11 mouse cellular contexts compared by ENCODE assay signal in genomic region chr10:43420660-43421413, GRCm38 (mm10). TPM values are rescaled to one million over a fixed set of nuclear protein-coding genes. Genes with fewer than 3 reads are reported as not detected.
DNase-seq lines count a peak whose midpoint lies in the region; ATAC-seq and TF ChIP-seq lines count a peak whose summit lies in the region.
"Had no signal": no experiment of that assay in that cellular context is flagged by ENCODE, and none has a peak within 500 bp of the region (broad histone marks: within the 10 kb centered on the region; RNA-seq: fewer than 3 reads in every experiment).

No protein-coding gene starts in this region.

- no peaks in the 10 kb centered on the region for H3K27me3 ChIP-seq in ES-Bruce4 (ENCODE audit: control insufficient read depth, insufficient read depth, low read length, poor library complexity, severe bottlenecking)
- no peaks in the 10 kb centered on the region for H3K27me3 ChIP-seq in hindbrain, embryonic 14.5 days (ENCODE audit: control insufficient read depth, insufficient read depth, low read length)
- H3K27me3 ChIP-seq in midbrain, embryonic 15.5 days (replicated peaks), result no peaks in the 10 kb centered on the region
- H3K27me3 ChIP-seq: kidney, embryonic 15.5 days had no signal

- intact Hi-C loops in gastrocnemius, postnatal 36 days (cut with DNase I), result no loop called here

- no peak overlapping the region for H3K4me3 ChIP-seq in ES-Bruce4 (ENCODE audit: low read depth, low read length)
- H3K4me3 ChIP-seq in cortical plate, adult 2 months (ENCODE audit: insufficient read depth, low read length), result no peak overlapping the region
- no peak overlapping the region for H3K4me3 ChIP-seq in hindbrain, embryonic 14.5 days (replicated peaks; ENCODE audit: low read length)
- H3K4me3 ChIP-seq in midbrain, embryonic 15.5 days, result no peak overlapping the region
- H3K4me3 ChIP-seq: erythroblast, embryonic 14.5 days; kidney, embryonic 15.5 days had no signal

- H3K27ac ChIP-seq in ES-Bruce4 (ENCODE audit: insufficient read depth, low read length), result no peak overlapping the region
- H3K27ac ChIP-seq in cortical plate, adult 2 months (ENCODE audit: insufficient read depth, low read length), result no peak overlapping the region
- peak overlapping the region; percentile 18; the same call in 1 of the 2 replicates for H3K27ac ChIP-seq in hindbrain, embryonic 14.5 days
- H3K27ac ChIP-seq in midbrain, embryonic 15.5 days, result peak overlapping the region; percentile 58
- H3K27ac ChIP-seq: kidney, embryonic 15.5 days had no signal

- H3K9ac ChIP-seq in ES-Bruce4 (ENCODE audit: low read depth, poor library complexity, severe bottlenecking), result no peak overlapping the region
- peak overlapping the region; percentile 18; the same call in 1 of the 2 replicates for H3K9ac ChIP-seq in hindbrain, embryonic 14.5 days
- H3K9ac ChIP-seq in midbrain, embryonic 15.5 days, result no peak overlapping the region
- H3K9ac ChIP-seq: kidney, embryonic 15.5 days had no signal

- ATAC-seq in hindbrain, embryonic 14.5 days (ENCODE audit: low FRiP score), result peak; percentile 75
- peak; percentile 64; the same call in 1 of the 2 replicates for ATAC-seq in midbrain, embryonic 15.5 days (replicated peaks)

- H3K4me1 ChIP-seq in ES-Bruce4 (ENCODE audit: control insufficient read depth, insufficient read depth, low read length), result no peaks in the 10 kb centered on the region
- no peaks in the 10 kb centered on the region for H3K4me1 ChIP-seq in cortical plate, adult 2 months (ENCODE audit: control insufficient read depth, insufficient read depth, low read length)
- H3K4me1 ChIP-seq in hindbrain, embryonic 14.5 days (replicated peaks; ENCODE audit: control insufficient read depth, insufficient read depth, low read length), result peaks cover 17% of the 10 kb centered on the region; the same call in 1 of the 2 replicates
- peaks cover 18% of the 10 kb centered on the region for H3K4me1 ChIP-seq in midbrain, embryonic 15.5 days
- H3K4me1 ChIP-seq: kidney, embryonic 15.5 days had no signal

- TF ChIP-seq CTCF in ES-Bruce4 (IDR thresholded peaks at IDR 0.05; ENCODE audit: low read depth, low read length), result peak; percentile 53
- TF ChIP-seq CTCF in cortical plate, adult 2 months (IDR thresholded peaks at IDR 0.05; ENCODE audit: extremely low read depth, insufficient read depth, low read length), result peak; percentile 23

- H3K9me3 ChIP-seq in ES-Bruce4 (replicated peaks; ENCODE audit: control insufficient read depth, insufficient read depth, low read length, poor library complexity, severe bottlenecking), result no peaks in the 10 kb centered on the region
- no peaks in the 10 kb centered on the region for H3K9me3 ChIP-seq in hindbrain, embryonic 14.5 days (ENCODE audit: control insufficient read depth, low read length)
- no peaks in the 10 kb centered on the region for H3K9me3 ChIP-seq in midbrain, embryonic 15.5 days
- H3K9me3 ChIP-seq: kidney, embryonic 15.5 days had no signal

- H3K36me3 ChIP-seq in ES-Bruce4 (ENCODE audit: control insufficient read depth, insufficient read depth, low read length, poor library complexity, severe bottlenecking), result no peaks in the 10 kb centered on the region
- no peaks in the 10 kb centered on the region for H3K36me3 ChIP-seq in hindbrain, embryonic 14.5 days (replicated peaks; ENCODE audit: control insufficient read depth, insufficient read depth)
- H3K36me3 ChIP-seq in midbrain, embryonic 15.5 days (replicated peaks), result no peaks in the 10 kb centered on the region
- H3K36me3 ChIP-seq: kidney, embryonic 15.5 days had no signal

- TF ChIP-seq POLR2A in ES-Bruce4 (IDR thresholded peaks at IDR 0.05; ENCODE audit: insufficient read depth, low read length), result no peak
- TF ChIP-seq POLR2A in cortical plate, adult 2 months (IDR thresholded peaks at IDR 0.05; ENCODE audit: extremely low read depth, insufficient read depth, low read length), result no peak

- DNase-seq in hindbrain, embryonic 14.5 days (ENCODE audit: low spot score), result peak; percentile 55
- no peak for DNase-seq in testis, postnatal 14 days (ENCODE audit: low spot score)
- DNase-seq in adipocyte (ENCODE audit: low spot score), result no peak
- no peak for DNase-seq in urinary bladder, postnatal 25 days (ENCODE audit: low spot score)
- DNase-seq in gastrocnemius, postnatal 36 days, result no peak
- DNase-seq: lung, postnatal 4 days had no signal

- peak overlapping the region; percentile 17; the same call in 1 of the 2 replicates for H3K4me2 ChIP-seq in hindbrain, embryonic 14.5 days (replicated peaks)
- H3K4me2 ChIP-seq in midbrain, embryonic 15.5 days, result no peak overlapping the region
- H3K4me2 ChIP-seq: kidney, embryonic 15.5 days had no signal

- 47% methylated on average over 22 of the region's 22 CpGs for WGBS in hindbrain, embryonic 14.5 days
- 58% methylated on average over 22 of the region's 22 CpGs for WGBS in midbrain, embryonic 15.5 days

- TF ChIP-seq EP300 in ES-Bruce4 (IDR thresholded peaks at IDR 0.05; ENCODE audit: insufficient read depth, low read depth, low read length), result no peak

RNA-seq across cellular contexts. Expression of gene Bend3, which starts 57.8 kb away (rescaled TPM):
- 18.2 and 18.9 TPM in 2 replicates for polyA plus RNA-seq in ES-Bruce4 (2011; ENCODE audit: insufficient read depth, insufficient read length, low read depth, missing spikeins)
- 4.3 and 5.1 TPM in 2 replicates for polyA plus RNA-seq in cortical plate, adult 2 months (2012; rRNA removed)
- 3.1 and 4.8 TPM in 2 replicates for polyA plus RNA-seq in hindbrain, embryonic 14.5 days (2014; fragmentation: Nextera tagmentation; extraction: Ambion mirVana)
- 5.0 and 5.5 TPM in 2 replicates for polyA plus RNA-seq in midbrain, embryonic 15.5 days (2015; fragmentation: Nextera tagmentation; extraction: Ambion mirVana)
- total RNA-seq in gastrocnemius, postnatal 36 days (2021), result 1 to 10 TPM; 3.6 to 4.9 TPM

Comparison
In these comparisons a context has a peak if more than half of its experiments do, and no peak if none do; other contexts are left out.
1. H3K27ac ChIP-seq: peak in hindbrain, embryonic 14.5 days (single experiment) and midbrain, embryonic 15.5 days (single experiment); none in ES-Bruce4 (single experiment) and cortical plate, adult 2 months (single experiment).